18 mouse cellular contexts compared by ENCODE assay signal in the genomic region with DNA sequence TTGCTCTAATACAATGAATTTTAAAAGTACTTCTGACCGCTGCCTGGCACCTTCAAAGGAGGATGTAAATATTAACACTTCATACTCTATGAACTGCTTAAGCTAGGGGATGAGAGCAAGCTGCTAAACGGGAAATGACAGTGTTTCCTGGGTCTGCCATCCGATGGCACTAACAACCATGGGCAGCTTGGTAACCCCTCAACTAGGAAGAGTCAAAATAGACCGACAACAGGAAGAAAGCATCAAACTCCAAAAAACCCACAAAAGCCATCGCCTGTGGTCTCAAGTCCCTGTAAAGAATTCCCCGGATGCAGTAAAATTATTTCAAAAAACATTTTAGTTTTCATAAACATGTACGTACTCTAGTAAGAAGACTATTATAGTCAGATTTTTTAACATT.
DNase-seq lines count a peak whose midpoint lies in the region.
"Had no signal": no experiment of that assay in that cellular context is flagged by ENCODE, and none has a peak within 500 bp of the region (broad histone marks: within the 10 kb centered on the region; RNA-seq: fewer than 3 reads in every experiment).

No protein-coding gene starts in this region.

- intact Hi-C loops in heart, postnatal 25 days (cut with DNase I), result no loop called here

- peak; percentile 30 for DNase-seq in thymus, postnatal 0 days (ENCODE audit: low spot score)
- no peak for DNase-seq in thymus, postnatal 14 days
- DNase-seq in T-cell, adult 2 months (ENCODE audit: low spot score), result peak; percentile 63
- peak; percentile 63 for DNase-seq in naive thymus-derived CD4-positive, alpha-beta T cell, adult 2 months (ENCODE audit: low read depth)
- DNase-seq in heart, adult 9 months (ENCODE audit: low spot score in 2 of 2), result no peak
- no peak for DNase-seq in heart, postnatal 25 days (ENCODE audit: low spot score)
- DNase-seq: adrenal gland, adult 8-10 months; adrenal gland, postnatal 25 days; B cell, adult 2 months; cerebellum, adult 11-12 months; cerebellum, adult 8-10 months; cerebellum, postnatal 10 days; cerebellum, postnatal 36 days; forebrain, postnatal 0 days; gastrocnemius, postnatal 25 days; heart, adult 18-20 months; heart, postnatal 14 days; kidney, adult 11 months had no signal

Comparison
In these comparisons a context has a peak if more than half of its experiments do, and no peak if none do; other contexts are left out.
1. DNase-seq: peak in thymus, postnatal 0 days (single experiment), T-cell, adult 2 months (single experiment) and naive thymus-derived CD4-positive, alpha-beta T cell, adult 2 months (single experiment); none in thymus, postnatal 14 days (single experiment), heart, adult 9 months (0 of 2) and heart, postnatal 25 days (single experiment).